Mouse (Mus musculus): ENCODE measurements around the gene Prss40. TPM values are rescaled to one million over a fixed set of nuclear protein-coding genes. Genes with fewer than 3 reads are reported as not detected.
"Not testable (repeated sequence)": the region's sequence is repeated elsewhere in the genome, so short reads cannot be mapped to it uniquely, and the experiment has no call there.

Gene Prss40
- polyA plus RNA-seq, 1 experiment from 2014 or later = not detected

DNA sequence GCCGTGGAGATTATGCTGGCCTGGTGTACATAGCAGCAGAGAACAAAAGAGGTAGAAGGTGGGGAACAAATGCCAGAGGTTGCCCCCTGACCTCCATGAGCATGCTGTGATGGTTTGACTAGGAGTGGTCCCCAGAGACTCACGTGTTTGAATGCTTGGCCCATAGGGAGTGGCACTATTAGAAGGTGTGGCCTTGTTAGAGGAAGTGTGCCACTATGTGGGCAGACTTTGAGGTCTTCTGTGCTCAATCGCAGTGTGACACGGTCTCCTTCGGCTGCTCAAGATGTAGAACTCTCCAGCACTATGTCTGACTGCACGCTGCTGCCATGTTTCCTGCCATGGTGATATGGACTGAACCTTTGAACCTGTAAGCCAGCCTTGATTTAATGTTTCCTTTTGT lies 12.5 kb upstream of the Prss40 start:
- ATAC-seq (replicated peaks; ENCODE audit: insufficient number of reproducible peaks, insufficient read depth, low FRiP score, low read depth) = no peak
- H3K27ac ChIP-seq = no peak overlapping the region
- H3K9ac ChIP-seq = no peak overlapping the region
- no peak overlapping the region for H3K4me2 ChIP-seq
- no peaks in the 10 kb centered on the region for H3K9me3 ChIP-seq (replicated peaks)
- no peak overlapping the region for H3K4me3 ChIP-seq
- no peaks in the 10 kb centered on the region for H3K4me1 ChIP-seq (replicated peaks)
- 81% methylated on average over 6 of the region's 6 CpGs for WGBS
- H3K36me3 ChIP-seq = no peaks in the 10 kb centered on the region
- H3K27me3 ChIP-seq = peaks cover 8% of the 10 kb centered on the region

- Histone ChIP-seq H3K4me1 (replicated peaks) (no peaks in the 10 kb centered on the region), H3K4me2 (no peak overlapping the region), H3K4me3 (no peak overlapping the region), H3K36me3 (no peaks in the 10 kb centered on the region), H3K27me3 (no peaks in the 10 kb centered on the region), H3K27ac (no peak overlapping the region), H3K9ac (no peak overlapping the region), H3K9me3 (replicated peaks) (no peaks in the 10 kb centered on the region)
- 66% methylated on average over 6 of the region's 6 CpGs for WGBS
- ATAC-seq (replicated peaks; ENCODE audit: insufficient number of reproducible peaks, insufficient read depth, low FRiP score, low read depth) = no peak
Observed at GRCm38 (mm10) chr1:34571431-34571830, 10.7 kb upstream of the Prss40 start.

DNA sequence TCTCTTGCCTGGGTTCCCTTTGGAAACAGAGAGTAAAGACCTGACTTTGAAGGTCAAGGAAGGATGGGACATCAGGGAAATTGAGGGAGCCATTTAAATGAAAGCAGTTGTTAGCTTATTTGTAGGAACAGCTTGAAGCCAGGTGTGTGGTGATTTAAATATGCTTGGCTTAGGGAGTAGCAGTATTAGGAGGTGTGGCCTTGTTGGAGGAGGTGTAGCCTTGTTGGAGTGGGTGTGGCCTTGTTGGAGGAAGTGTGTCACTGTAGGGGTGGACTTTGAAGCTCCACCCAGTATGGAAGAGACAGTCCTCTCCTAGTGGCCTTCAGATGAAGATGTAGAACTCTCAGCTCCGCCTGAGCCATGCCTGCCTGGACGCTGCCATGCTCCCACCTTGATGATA lies 9.1 kb upstream of the Prss40 start:
- WGBS = 92% methylated on average over 2 of the region's 2 CpGs
- no peak overlapping the region for H3K27ac ChIP-seq
- H3K4me3 ChIP-seq = no peak overlapping the region

GRCm38 (mm10) chr1:34568120-34568519 lies 7.4 kb upstream of the Prss40 start:
- no peaks in the 10 kb centered on the region for H3K36me3 ChIP-seq
- no peak overlapping the region for H3K27ac ChIP-seq
- no peaks in the 10 kb centered on the region for H3K9me3 ChIP-seq (replicated peaks)
- no peaks in the 10 kb centered on the region for H3K4me1 ChIP-seq (replicated peaks)
- no peak overlapping the region for H3K4me2 ChIP-seq
- 93% methylated on average over 2 of the region's 2 CpGs for WGBS
- ATAC-seq (replicated peaks; ENCODE audit: insufficient number of reproducible peaks, insufficient read depth, low FRiP score, low read depth) = no peak
- H3K9ac ChIP-seq = no peak overlapping the region
- no peaks in the 10 kb centered on the region for H3K27me3 ChIP-seq
- H3K4me3 ChIP-seq = no peak overlapping the region

More for the DNA sequence above, 9.1 kb upstream of the Prss40 start:
- H3K9me3 ChIP-seq (replicated peaks) = no peaks in the 10 kb centered on the region
- no peak overlapping the region for H3K9ac ChIP-seq
- H3K4me2 ChIP-seq = no peak overlapping the region
- no peak for ATAC-seq (replicated peaks; ENCODE audit: insufficient number of reproducible peaks, insufficient read depth, low FRiP score, low read depth)
- H3K36me3 ChIP-seq = no peaks in the 10 kb centered on the region
- no peaks in the 10 kb centered on the region for H3K27me3 ChIP-seq
- H3K4me1 ChIP-seq (replicated peaks) = no peaks in the 10 kb centered on the region

DNA sequence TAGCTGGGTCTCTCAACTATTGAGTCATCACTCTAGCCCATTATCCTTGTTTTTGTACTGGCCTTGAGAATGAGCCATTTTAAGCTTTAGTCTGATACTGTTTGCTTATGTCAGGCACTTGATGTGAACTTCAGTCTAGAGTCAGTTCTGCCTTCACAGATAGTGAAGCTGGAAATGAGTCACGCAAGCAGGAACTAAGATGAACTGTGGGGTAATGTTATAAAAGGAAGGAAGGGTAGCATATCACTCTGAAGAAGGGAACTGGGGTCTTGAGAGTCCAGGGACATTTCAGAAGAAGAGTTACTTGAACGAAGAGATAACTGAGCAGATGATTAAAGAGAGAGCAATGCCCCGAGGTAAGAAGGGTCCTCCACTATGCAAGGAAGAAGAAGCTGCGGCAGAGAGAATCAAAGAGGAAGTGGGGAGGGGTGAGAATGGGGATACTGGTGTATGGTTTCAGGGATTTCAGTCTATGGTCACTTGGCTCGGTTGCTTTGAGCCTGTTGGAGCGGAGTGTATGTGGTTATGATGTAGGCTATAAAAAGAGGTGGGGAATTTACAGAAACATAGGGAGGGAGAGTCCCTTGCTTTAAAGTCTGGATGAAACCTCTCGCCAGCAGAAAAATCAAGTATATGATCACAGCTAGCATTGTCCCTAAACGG lies 3.8 kb upstream of the Prss40 start:
- ATAC-seq (replicated peaks; ENCODE audit: insufficient number of reproducible peaks, insufficient read depth, low FRiP score, low read depth) = no peak
- Histone ChIP-seq H3K4me3 (no peak overlapping the region), H3K27me3 (no peaks in the 10 kb centered on the region), H3K9me3 (replicated peaks) (no peaks in the 10 kb centered on the region), H3K27ac (no peak overlapping the region), H3K9ac (no peak overlapping the region), H3K36me3 (no peaks in the 10 kb centered on the region), H3K4me2 (no peak overlapping the region), H3K4me1 (replicated peaks) (no peaks in the 10 kb centered on the region)
- WGBS = 65% methylated on average over 8 of the region's 8 CpGs

DNA sequence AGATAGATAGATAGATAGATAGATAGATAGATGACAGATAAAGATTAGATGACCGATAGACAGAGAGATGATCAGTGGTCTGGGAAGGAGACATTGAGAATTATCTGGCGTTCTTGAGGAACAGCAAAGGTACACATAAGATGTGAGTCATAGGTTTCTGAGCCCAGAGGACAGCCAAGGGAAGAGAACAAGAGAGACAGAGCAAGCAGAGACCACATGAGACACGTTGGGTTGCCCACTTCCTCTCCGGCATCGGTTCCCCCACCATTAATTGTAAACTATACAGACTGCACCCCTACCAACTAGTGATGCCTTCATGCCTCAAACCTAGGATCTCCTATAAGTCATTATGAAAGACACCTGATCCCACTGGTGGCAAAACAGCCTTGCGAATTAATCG lies 6.5 kb downstream of the Prss40 start:
- Histone ChIP-seq H3K4me1 (replicated peaks) (no peaks in the 10 kb centered on the region), H3K27me3 (no peaks in the 10 kb centered on the region), H3K9me3 (replicated peaks) (no peaks in the 10 kb centered on the region), H3K4me2 (no peak overlapping the region), H3K9ac (no peak overlapping the region), H3K27ac (no peak overlapping the region), H3K4me3 (no peak overlapping the region), H3K36me3 (no peaks in the 10 kb centered on the region)
- WGBS = 78% methylated on average over 7 of the region's 7 CpGs
- no peak for ATAC-seq (replicated peaks; ENCODE audit: insufficient number of reproducible peaks, insufficient read depth, low FRiP score, low read depth)

DNA sequence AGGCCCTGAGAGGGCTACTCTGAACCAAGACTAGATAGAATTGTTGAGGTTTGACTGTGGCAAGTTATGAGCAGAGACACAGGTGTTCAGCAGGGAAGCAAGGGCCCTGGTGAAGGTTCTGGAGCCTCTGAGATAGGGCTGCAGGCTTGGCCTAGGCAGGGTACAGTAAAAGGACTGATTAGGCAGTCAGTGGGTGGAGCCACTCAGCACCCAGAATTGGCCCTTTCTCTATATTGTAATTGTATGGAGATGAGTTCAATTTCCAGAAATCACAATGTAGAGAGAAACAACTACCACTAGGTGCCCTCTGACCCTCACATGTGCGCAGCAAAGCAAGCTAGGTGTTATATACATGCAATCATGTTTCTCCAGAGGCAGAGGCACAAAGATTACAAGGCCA lies 7.1 kb downstream of the Prss40 start:
- 97% methylated on average over 1 of the region's 1 CpGs for WGBS
- Histone ChIP-seq H3K9me3 (replicated peaks) (no peaks in the 10 kb centered on the region), H3K27ac (no peak overlapping the region)

GRCm38 (mm10) chr1:34547074-34547473 lies 13.7 kb downstream of the Prss40 start:
- Histone ChIP-seq H3K36me3 (no peaks in the 10 kb centered on the region), H3K9me3 (replicated peaks) (no peaks in the 10 kb centered on the region), H3K4me3 (no peak overlapping the region), H3K9ac (no peak overlapping the region), H3K27ac (no peak overlapping the region), H3K4me2 (no peak overlapping the region), H3K27me3 (no peaks in the 10 kb centered on the region), H3K4me1 (replicated peaks) (no peaks in the 10 kb centered on the region)
- WGBS = 64% methylated on average over 1 of the region's 1 CpGs
- ATAC-seq (replicated peaks; ENCODE audit: insufficient number of reproducible peaks, insufficient read depth, low FRiP score, low read depth) = no peak

More for the DNA sequence above, 7.1 kb downstream of the Prss40 start:
- Histone ChIP-seq H3K4me1 (replicated peaks) (no peaks in the 10 kb centered on the region), H3K9ac (no peak overlapping the region), H3K4me3 (no peak overlapping the region), H3K4me2 (no peak overlapping the region), H3K27me3 (no peaks in the 10 kb centered on the region), H3K36me3 (no peaks in the 10 kb centered on the region)
- ATAC-seq (replicated peaks; ENCODE audit: insufficient number of reproducible peaks, insufficient read depth, low FRiP score, low read depth) = no peak

DNA sequence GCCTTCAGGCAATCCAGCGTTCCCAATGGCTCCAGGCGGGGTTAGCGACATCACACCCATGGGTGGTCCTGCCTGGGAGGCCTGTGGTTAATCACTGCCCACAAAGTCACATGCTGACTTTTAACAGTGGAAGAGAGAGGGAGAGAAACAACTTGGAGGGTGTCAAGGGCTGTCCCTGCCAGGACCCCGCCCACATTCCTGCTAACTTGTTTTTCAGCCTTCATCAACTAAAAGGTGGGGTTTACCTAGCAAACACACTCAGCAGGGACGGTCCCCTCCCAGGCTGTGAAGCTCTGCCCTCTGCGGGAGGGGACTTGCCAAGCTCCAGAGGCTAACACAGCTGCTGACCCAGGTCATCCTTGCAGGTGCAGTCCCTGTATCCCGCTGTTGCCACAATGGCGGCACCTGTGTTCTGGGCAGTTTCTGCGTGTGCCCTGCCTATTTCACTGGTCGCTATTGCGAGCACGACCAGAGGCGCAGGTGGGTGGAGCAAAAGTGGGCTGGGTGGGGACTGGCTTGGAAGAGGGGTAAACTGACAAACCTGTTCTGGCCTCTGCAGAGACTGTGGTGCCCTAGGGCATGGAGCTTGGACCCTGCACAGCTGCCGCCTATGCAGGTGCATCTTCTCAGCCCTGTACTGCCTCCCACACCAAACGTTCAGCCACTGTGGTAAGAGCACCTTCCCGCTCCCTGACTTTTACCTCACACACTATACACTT lies 23.8 kb downstream of the Prss40 start:
- Histone ChIP-seq H3K9me3 (replicated peaks) (no peaks in the 10 kb centered on the region), H3K27me3 (peaks cover 24% of the 10 kb centered on the region), H3K4me2 (peak overlapping the region; percentile 52), H3K4me3 (peak overlapping the region; percentile 13; the same call in 1 of the 2 replicates), H3K4me1 (replicated peaks) (peaks cover 11% of the 10 kb centered on the region), H3K27ac (no peak overlapping the region), H3K9ac (no peak overlapping the region), H3K36me3 (no peaks in the 10 kb centered on the region)
- WGBS = 9% methylated on average over 16 of the region's 16 CpGs
- 0 out of 2 replicates have a peak, but pooled peaks have one; percentile 20 for ATAC-seq (replicated peaks; ENCODE audit: insufficient number of reproducible peaks, insufficient read depth, low FRiP score, low read depth)

DNA sequence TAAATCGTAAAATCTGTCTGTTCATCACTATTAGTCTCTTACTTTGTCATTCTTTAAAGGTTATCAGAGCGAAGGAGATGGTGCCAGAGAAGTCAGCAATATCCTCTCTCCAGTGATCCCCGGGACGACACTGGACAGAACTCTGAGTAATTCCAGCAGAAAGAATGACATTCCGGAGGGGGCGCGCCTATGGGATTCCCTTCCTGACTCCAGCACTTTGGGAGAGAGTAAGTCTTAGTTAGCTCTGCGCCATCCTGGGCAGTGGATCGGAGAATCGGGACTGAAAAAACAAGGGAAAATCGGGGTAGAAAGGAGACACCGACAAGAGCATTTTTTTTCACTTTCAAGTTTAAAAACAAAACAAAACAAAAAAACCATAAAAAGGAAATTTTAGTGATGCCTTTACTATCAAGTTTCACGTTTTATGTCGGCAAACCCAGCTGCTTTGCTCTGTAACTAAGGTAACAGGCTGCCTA lies 24.4 kb downstream of the Prss40 start:
- no peak for ATAC-seq (replicated peaks; ENCODE audit: insufficient number of reproducible peaks, insufficient read depth, low FRiP score, low read depth)
- Histone ChIP-seq H3K27ac (no peak overlapping the region), H3K4me2 (peak overlapping the region; percentile 52), H3K9me3 (replicated peaks) (no peaks in the 10 kb centered on the region), H3K4me3 (peak overlapping the region; percentile 13), H3K36me3 (no peaks in the 10 kb centered on the region), H3K9ac (no peak overlapping the region), H3K4me1 (replicated peaks) (peaks cover 11% of the 10 kb centered on the region), H3K27me3 (peaks cover 24% of the 10 kb centered on the region)
- WGBS = 2% methylated on average over 14 of the region's 14 CpGs

DNA sequence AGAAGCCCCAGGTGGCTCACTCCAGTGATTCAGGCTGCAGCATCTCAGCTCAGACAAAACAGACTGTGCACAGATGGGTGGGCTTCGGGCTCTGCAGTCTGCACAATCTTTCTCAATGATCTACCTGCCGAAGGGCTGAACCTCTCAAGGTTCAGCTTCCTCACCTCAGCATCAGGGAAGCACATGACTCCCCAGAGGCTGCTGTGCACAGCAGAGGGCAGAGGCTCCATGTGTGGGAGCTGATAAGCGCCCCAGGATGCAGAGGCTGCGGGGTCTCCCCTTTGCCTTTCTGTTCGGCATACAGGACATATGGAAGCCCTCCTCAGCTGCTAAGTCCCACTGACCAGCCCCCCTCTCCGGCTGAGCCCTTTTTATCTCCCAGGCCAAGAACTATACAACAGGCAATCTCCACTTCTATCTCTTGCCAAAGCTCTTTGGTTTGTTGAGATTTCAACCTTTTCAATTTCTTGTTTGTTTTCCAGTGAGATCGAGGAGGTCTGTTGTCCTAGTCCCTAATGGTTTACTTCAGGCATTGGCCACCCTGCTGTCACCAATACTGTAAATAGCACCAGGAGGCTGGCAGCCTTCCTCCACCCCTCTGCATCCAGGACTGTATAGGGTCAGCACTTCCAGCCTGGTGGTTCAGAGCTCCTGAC lies 25.6 kb downstream of the Prss40 start, which contains the start of gene Cfc1:
Gene Cfc1, plus strand, starts transcription at position 606 of the 656 bp plus-strand sequence.
- Histone ChIP-seq H3K4me2 (peak within 1 kb of the TSS; percentile 52), H3K4me1 (replicated peaks) (peaks cover 11% of the 10 kb centered on the region), H3K4me3 (peak within 1 kb of the TSS; percentile 13), H3K27me3 (peaks cover 24% of the 10 kb centered on the region)
- not testable (repeated sequence) for H3K9me3 ChIP-seq (replicated peaks); ATAC-seq (replicated peaks; ENCODE audit: insufficient number of reproducible peaks, insufficient read depth, low FRiP score, low read depth); H3K9ac ChIP-seq; H3K36me3 ChIP-seq; H3K27ac ChIP-seq
- WGBS = 17% methylated on average over 7 of the region's 7 CpGs
